Mouse (Mus musculus) CH12.LX (cell line): ENCODE measurements at regions not wholly inside any gene's neighbourhood (a gene's known extent, or its start where the extent isn't known, plus 50 kb on each side); places are given as distances from the start of the nearest gene placed in this dataset.

Experiments used
- DNase-seq: peaks from one replicate; pipeline ENCODE4 v3.0.0-alpha.2; 2013; ENCODE audit errors: extremely low read depth
- H3K27ac ChIP-seq: 2 replicates; pipeline ENCODE4 v1.5.1; 2012; ENCODE audit warnings: low read depth, mild to moderate bottlenecking, control low read depth, moderate library complexity; ENCODE audit not compliant: insufficient read depth
- H3K27me3 ChIP-seq: replicated peaks from 2 replicates; pipeline ENCODE3; 2012; ENCODE audit warnings: inconsistent platforms
- H3K36me3 ChIP-seq, 2 experiments: replicated peaks in 1 of 2; 2 replicates each; pipeline versions ENCODE3 to v1.6.1; 2012; ENCODE audit warnings: inconsistent platforms in 1 of 2, low read length in 1 of 2, mild to moderate bottlenecking in 1 of 2, mixed read lengths in 1 of 2, moderate library complexity in 1 of 2; ENCODE audit not compliant: control insufficient read depth in 1 of 2, insufficient read depth in 1 of 2
- H3K4me1 ChIP-seq, 2 experiments: 2 replicates each; pipeline ENCODE4 v1.6.1; 2012; ENCODE audit warnings: inconsistent platforms in 1 of 2, moderate library complexity in 1 of 2; ENCODE audit not compliant: insufficient read depth in 2 of 2, control insufficient read depth in 1 of 2
- H3K4me2 ChIP-seq: 2 replicates; pipeline ENCODE4 v1.6.1; 2012; ENCODE audit warnings: low read depth, mild to moderate bottlenecking, control low read depth; ENCODE audit not compliant: poor library complexity, insufficient read depth, severe bottlenecking
- H3K4me3 ChIP-seq, 3 experiments: fragments of 150-350 bp in 1 of 3; sonication (generic) in 1 of 3; replicated peaks in 1 of 3; 2 replicates each; pipeline versions ENCODE3 to v1.5.1; 2011 to 2012; ENCODE audit warnings: low read depth in 2 of 3, low read length in 2 of 3, mild to moderate bottlenecking in 2 of 3, moderate library complexity in 2 of 3, control low read depth in 1 of 3, improper control_type of control experiment in 1 of 3, inconsistent platforms in 1 of 3, mixed read lengths in 1 of 3; ENCODE audit not compliant: poor library complexity in 1 of 3
- H3K79me2 ChIP-seq: replicated peaks from 2 replicates; pipeline ENCODE4 v1.6.1; 2012; ENCODE audit warnings: mild to moderate bottlenecking, moderate library complexity; ENCODE audit not compliant: control insufficient read depth, poor library complexity, insufficient read depth, severe bottlenecking; ENCODE audit errors: extremely low read depth
- H3K9ac ChIP-seq: 2 replicates; pipeline ENCODE4 v1.6.1; 2012; ENCODE audit warnings: low read depth, mild to moderate bottlenecking, control low read depth, moderate library complexity; ENCODE audit not compliant: insufficient read depth
- H3K9me3 ChIP-seq: replicated peaks from 2 replicates; pipeline ENCODE3; 2012; ENCODE audit warnings: low read length, inconsistent platforms, mixed read lengths
- CTCF ChIP-seq, 2 experiments: IDR thresholded peaks in 1 of 2; conservative IDR thresholded peaks in 1 of 2; 2 replicates each; pipeline ENCODE4 v1.5.1; 2011 to 2012; ENCODE audit warnings: low read depth in 2 of 2, low read length in 2 of 2, improper control_type of control experiment in 1 of 2, inconsistent platforms in 1 of 2, mild to moderate bottlenecking in 1 of 2, moderate library complexity in 1 of 2
- EP300 ChIP-seq: IDR thresholded peaks from 2 replicates; pipeline ENCODE4 v1.6.1; 2011; ENCODE audit warnings: low read length, improper control_type of control experiment
- ETS1 ChIP-seq: conservative IDR thresholded peaks from 2 replicates; pipeline ENCODE4 v1.6.1; 2012; ENCODE audit warnings: low read depth, mild to moderate bottlenecking, inconsistent platforms, low read length, improper control_type of control experiment, moderate library complexity
- GABPA ChIP-seq: IDR thresholded peaks from 2 replicates; pipeline ENCODE4 v1.6.1; 2012; ENCODE audit warnings: low read depth, low read length, improper control_type of control experiment, inconsistent platforms; ENCODE audit not compliant: insufficient replicate concordance
- JUND ChIP-seq: conservative IDR thresholded peaks from 2 replicates; pipeline ENCODE4 v1.6.1; 2011; ENCODE audit warnings: low read depth, low read length, improper control_type of control experiment
- KAT2A ChIP-seq: IDR thresholded peaks from 2 replicates; pipeline ENCODE4 v1.6.1; 2012; ENCODE audit warnings: low read length, improper control_type of control experiment, inconsistent platforms; ENCODE audit not compliant: insufficient replicate concordance
- MAFK ChIP-seq: IDR thresholded peaks from 2 replicates; pipeline ENCODE4 v1.6.1; 2011; ENCODE audit warnings: low read length, improper control_type of control experiment; ENCODE audit not compliant: insufficient replicate concordance
- MAX ChIP-seq: IDR thresholded peaks from 2 replicates; pipeline ENCODE4 v1.6.1; 2011; ENCODE audit warnings: low read length, improper control_type of control experiment
- MAZ ChIP-seq: IDR thresholded peaks from 2 replicates; pipeline ENCODE4 v1.6.1; 2012; ENCODE audit warnings: low read depth, mild to moderate bottlenecking, inconsistent platforms, low read length, improper control_type of control experiment, moderate library complexity
- MEF2A ChIP-seq: IDR thresholded peaks from 2 replicates; pipeline ENCODE4 v1.6.1; 2014; ENCODE audit warnings: low read depth, mild to moderate bottlenecking, inconsistent platforms, low read length, improper control_type of control experiment, borderline replicate concordance
- MYC ChIP-seq: IDR thresholded peaks from 2 replicates; pipeline ENCODE4 v1.6.1; 2011; ENCODE audit warnings: low read depth, mild to moderate bottlenecking, improper control_type of control experiment, low read length
- RAD21 ChIP-seq: IDR thresholded peaks from 2 replicates; pipeline ENCODE4 v1.6.1; 2011; ENCODE audit warnings: low read depth, mild to moderate bottlenecking, low read length, improper control_type of control experiment, moderate library complexity
- SIN3A ChIP-seq: IDR thresholded peaks from 2 replicates; pipeline ENCODE4 v1.6.1; 2012; ENCODE audit warnings: low read length, improper control_type of control experiment, inconsistent platforms
- SMC3 ChIP-seq: IDR thresholded peaks from 2 replicates; pipeline ENCODE4 v1.6.1; 2011; ENCODE audit warnings: low read depth, low read length, improper control_type of control experiment
- TCF12 ChIP-seq: IDR thresholded peaks from 2 replicates; pipeline ENCODE4 v1.6.1; 2014; ENCODE audit warnings: low read depth, mild to moderate bottlenecking, inconsistent platforms, low read length, improper control_type of control experiment
- ZC3H11A ChIP-seq: IDR thresholded peaks from 2 replicates; pipeline ENCODE4 v1.6.1; 2012; ENCODE audit warnings: low read depth, mild to moderate bottlenecking, inconsistent platforms, low read length, improper control_type of control experiment
- ZKSCAN1 ChIP-seq: IDR thresholded peaks from 2 replicates; pipeline ENCODE4 v1.6.1; 2012; ENCODE audit warnings: low read depth, inconsistent platforms, low read length, improper control_type of control experiment, borderline replicate concordance
- ZNF384 ChIP-seq: IDR thresholded peaks from 2 replicates; pipeline ENCODE4 v1.6.1; 2012; ENCODE audit warnings: low read depth, low read length, improper control_type of control experiment, inconsistent platforms
- dilution Hi-C: fragments of 300-500 bp; cut with MboI; formaldehyde crosslinking; loops from 2 replicates; pipeline ENCODE4 v1.14.3; 2020; ENCODE audit warnings: low sequenced_read_pairs; ENCODE audit not compliant: extremely low pct_unique_long_range_greater_than_20kb, extremely low pct_ligation_motif_present
- in situ Hi-C: fragments of 300-500 bp; cut with MboI; formaldehyde crosslinking; loops from 3 replicates; pipeline ENCODE4 v1.14.3; 2019; ENCODE audit warnings: low sequenced_read_pairs, low pct_ligation_motif_present, low pct_unique_long_range_greater_than_20kb, mixed read lengths

- DNase-seq, result no peak
- H3K27me3 ChIP-seq, result no peaks in the 10 kb centered on the region
- H3K4me3 ChIP-seq, result no peak overlapping the region
- TF ChIP-seq ZC3H11A (no peak), EP300 (no peak), RAD21 (no peak), MAFK (no peak), MEF2A (no peak), ZKSCAN1 (no peak), MAZ (no peak), GABPA (no peak), CTCF (conservative IDR thresholded peaks at IDR 0.05 in 1 of 2, IDR thresholded peaks at IDR 0.05 in 1 of 2; ENCODE audit: low read depth in 2 of 2, low read length in 2 of 2) (no peak), JUND (no peak), SMC3 (no peak)
- in situ Hi-C loops, result no loop called here
- H3K79me2 ChIP-seq, result no peaks in the 10 kb centered on the region
- no peaks in the 10 kb centered on the region for H3K36me3 ChIP-seq
- H3K4me1 ChIP-seq, result no peaks in the 10 kb centered on the region
- dilution Hi-C loops, result no loop called here
- H3K4me2 ChIP-seq, result no peak overlapping the region
- H3K9ac ChIP-seq, result no peak overlapping the region
- no peak overlapping the region for H3K27ac ChIP-seq
- H3K9me3 ChIP-seq, result peaks cover 73% of the 10 kb centered on the region
Measured at GRCm38 (mm10) chr7:36974573-36974972, 276.7 kb downstream of the Tshz3 start.

GRCm38 (mm10) chr7:36975475-36975874 lies 277.6 kb downstream of the Tshz3 start:
- no peak overlapping the region for H3K4me3 ChIP-seq
- no peak for DNase-seq
- in situ Hi-C loops (no loop called here), dilution Hi-C loops (no loop called here)
- H3K36me3 ChIP-seq, result no peaks in the 10 kb centered on the region
- H3K27ac ChIP-seq, result no peak overlapping the region
- H3K4me1 ChIP-seq, result no peaks in the 10 kb centered on the region
- no peak overlapping the region for H3K4me2 ChIP-seq
- H3K79me2 ChIP-seq, result no peaks in the 10 kb centered on the region
- no peaks in the 10 kb centered on the region for H3K27me3 ChIP-seq
- H3K9ac ChIP-seq, result no peak overlapping the region
- TF ChIP-seq MYC (no peak), GABPA (no peak), SIN3A (no peak), ETS1 (no peak), SMC3 (no peak), ZNF384 (no peak), MAX (no peak), MEF2A (no peak), TCF12 (no peak), RAD21 (no peak), KAT2A (no peak), JUND (no peak), ZKSCAN1 (no peak)
- H3K9me3 ChIP-seq, result peaks cover 74% of the 10 kb centered on the region
